ENCODE assay signal across 8 mouse cellular contexts in genomic region chr1:12398146-12398884, GRCm38 (mm10).
DNase-seq lines count a peak whose midpoint lies in the region; ATAC-seq and TF ChIP-seq lines count a peak whose summit lies in the region.

No protein-coding gene starts in this region.

- no peak for TF ChIP-seq CTCF in lung, embryonic 14.5 days (IDR thresholded peaks at IDR 0.05; ENCODE audit: low read depth)
- TF ChIP-seq CTCF in lung, adult 2 months (IDR thresholded peaks at IDR 0.05; ENCODE audit: insufficient read depth, low read length) = no peak
- no peak for TF ChIP-seq CTCF in cerebellum, adult 2 months (IDR thresholded peaks at IDR 0.05; ENCODE audit: borderline replicate concordance, insufficient read depth, low read depth, low read length)

- peak; percentile 49; the same call in 1 of the 2 replicates for ATAC-seq in lung, embryonic 14.5 days (ENCODE audit: insufficient read depth)
- ATAC-seq in embryonic facial prominence, embryonic 15.5 days (ENCODE audit: insufficient number of reproducible peaks, low FRiP score, low TSS enrichment, low read depth) = no peak
- ATAC-seq in intestine, embryonic 16.5 days = peak; percentile 94
- ATAC-seq in granulocyte monocyte progenitor cell, adult 5-6 weeks (replicated peaks; ENCODE audit: poor library complexity, severe bottlenecking) = no peak

- no peak for TF ChIP-seq POLR2A in lung, adult 2 months (IDR thresholded peaks at IDR 0.05; ENCODE audit: borderline replicate concordance, extremely low read depth, low read depth, low read length)
- no peak for TF ChIP-seq POLR2A in cerebellum, adult 2 months (IDR thresholded peaks at IDR 0.05; ENCODE audit: borderline replicate concordance, insufficient read depth, low read length)

- no peaks in the 10 kb centered on the region for H3K9me3 ChIP-seq in lung, embryonic 14.5 days (ENCODE audit: low read depth, low read length)
- H3K9me3 ChIP-seq in embryonic facial prominence, embryonic 15.5 days (replicated peaks) = no peaks in the 10 kb centered on the region
- no peaks in the 10 kb centered on the region for H3K9me3 ChIP-seq in intestine, embryonic 16.5 days (ENCODE audit: control insufficient read depth, low read length)

- no peak overlapping the region for H3K9ac ChIP-seq in lung, embryonic 14.5 days
- no peak overlapping the region for H3K9ac ChIP-seq in embryonic facial prominence, embryonic 15.5 days
- H3K9ac ChIP-seq in intestine, embryonic 16.5 days (ENCODE audit: low read depth, low read length) = no peak overlapping the region

- H3K27me3 ChIP-seq in lung, embryonic 14.5 days (ENCODE audit: insufficient read depth, low read length) = no peaks in the 10 kb centered on the region
- H3K27me3 ChIP-seq in embryonic facial prominence, embryonic 15.5 days = no peaks in the 10 kb centered on the region
- H3K27me3 ChIP-seq in intestine, embryonic 16.5 days (replicated peaks; ENCODE audit: control insufficient read depth, insufficient read depth, low read length) = no peaks in the 10 kb centered on the region
- H3K27me3 ChIP-seq in cerebellum, adult 2 months (ENCODE audit: control insufficient read depth, insufficient read depth, low read length) = no peaks in the 10 kb centered on the region

- H3K27ac ChIP-seq in lung, embryonic 14.5 days (ENCODE audit: low read depth) = peak overlapping the region; percentile 76
- H3K27ac ChIP-seq in embryonic facial prominence, embryonic 15.5 days (replicated peaks) = peak overlapping the region; percentile 55
- H3K27ac ChIP-seq in intestine, embryonic 16.5 days (ENCODE audit: low read length) = peak overlapping the region; percentile 20
- H3K27ac ChIP-seq in cerebellum, adult 2 months (ENCODE audit: insufficient read depth, low read length) = no peak overlapping the region

- no peak overlapping the region for H3K4me3 ChIP-seq in lung, embryonic 14.5 days (ENCODE audit: low read depth, low read length)
- H3K4me3 ChIP-seq in lung, adult 2 months (replicated peaks; ENCODE audit: extremely low read depth, low read depth, low read length) = no peak overlapping the region
- H3K4me3 ChIP-seq in embryonic facial prominence, embryonic 15.5 days (replicated peaks) = no peak overlapping the region
- H3K4me3 ChIP-seq in intestine, embryonic 16.5 days (ENCODE audit: low read length) = no peak overlapping the region
- H3K4me3 ChIP-seq in cerebellum, adult 2 months (replicated peaks; ENCODE audit: insufficient read depth, low read depth, low read length) = no peak overlapping the region

- peaks cover 5% of the 10 kb centered on the region; the same call in 1 of the 2 replicates for H3K4me1 ChIP-seq in lung, embryonic 14.5 days (ENCODE audit: insufficient read depth)
- H3K4me1 ChIP-seq in lung, adult 2 months (ENCODE audit: control insufficient read depth, insufficient read depth, low read length) = no peaks in the 10 kb centered on the region
- 0 out of 2 replicates have a peak, but pooled peaks cover 9% of the 10 kb centered on the region for H3K4me1 ChIP-seq in embryonic facial prominence, embryonic 15.5 days
- H3K4me1 ChIP-seq in intestine, embryonic 16.5 days (ENCODE audit: control insufficient read depth, insufficient read depth, low read length) = peaks cover 6% of the 10 kb centered on the region
- H3K4me1 ChIP-seq in cerebellum, adult 2 months (ENCODE audit: control insufficient read depth, insufficient read depth, low read length) = no peaks in the 10 kb centered on the region

- no peak overlapping the region for H3K4me2 ChIP-seq in lung, embryonic 14.5 days
- H3K4me2 ChIP-seq in embryonic facial prominence, embryonic 15.5 days (replicated peaks) = no peak overlapping the region
- no peak overlapping the region for H3K4me2 ChIP-seq in intestine, embryonic 16.5 days (ENCODE audit: low read depth, low read length)

- no peaks in the 10 kb centered on the region for H3K36me3 ChIP-seq in lung, embryonic 14.5 days (ENCODE audit: insufficient read depth)
- H3K36me3 ChIP-seq in embryonic facial prominence, embryonic 15.5 days = no peaks in the 10 kb centered on the region
- no peaks in the 10 kb centered on the region for H3K36me3 ChIP-seq in intestine, embryonic 16.5 days (ENCODE audit: control insufficient read depth, insufficient read depth, low read length)

- DNase-seq in lung, embryonic 14.5 days = peak; percentile 68
- no peak for DNase-seq in lung, adult 2 months
- peak; percentile 29 for DNase-seq in ovary, postnatal 14 days (ENCODE audit: low spot score)
- no peak for DNase-seq in cerebellum, adult 2 months
- no peak for DNase-seq in layer of hippocampus, postnatal 10 days (ENCODE audit: low spot score in 2 of 2)

- 9% methylated on average over 7 of the region's 7 CpGs for WGBS in lung, embryonic 14.5 days
- WGBS in lung, adult 2 months = 20% methylated on average over 7 of the region's 7 CpGs
- 23% methylated on average over 7 of the region's 7 CpGs for WGBS in embryonic facial prominence, embryonic 15.5 days
- WGBS in intestine, embryonic 16.5 days = 10% methylated on average over 7 of the region's 7 CpGs
- WGBS in cerebellum, adult 2 months = 43% methylated on average over 7 of the region's 7 CpGs

Comparison
In these comparisons a context has a peak if more than half of its experiments do, and no peak if none do; other contexts are left out.
1. DNase-seq: peak in lung, embryonic 14.5 days (single experiment) and ovary, postnatal 14 days (single experiment); none in lung, adult 2 months (single experiment), cerebellum, adult 2 months (0 of 2) and layer of hippocampus, postnatal 10 days (0 of 2).
2. ATAC-seq: peak in lung, embryonic 14.5 days (single experiment) and intestine, embryonic 16.5 days (single experiment); none in embryonic facial prominence, embryonic 15.5 days (single experiment) and granulocyte monocyte progenitor cell, adult 5-6 weeks (single experiment).